Mouse (Mus musculus) monocyte, adult 5-6 weeks (primary cell): ENCODE measurements around the gene Fsd1l. TPM values are rescaled to one million over a fixed set of nuclear protein-coding genes. Genes with fewer than 3 reads are reported as not detected.
"Not testable (repeated sequence)": the region's sequence is repeated elsewhere in the genome, so short reads cannot be mapped to it uniquely, and the experiment has no call there.

Source experiments
- ATAC-seq: fragments of 153-309, 156-312 bp; replicated peaks from 2 replicates; pipeline ENCODE4 v1.8.0; 2017; ENCODE audit warnings: mild to moderate bottlenecking; ENCODE audit not compliant: low TSS enrichment, insufficient number of reproducible peaks, severe bottlenecking, poor library complexity, low FRiP score
- total RNA-seq: library from RNA; stranded (forward); fragments of 200-1000, 200-491, 200-594 nt; gene quantifications from 3 replicates; pipeline ENCODE4 v1.2.3, GENCODE M21; 2017

Fsd1l gene
- total RNA-seq, 1 experiment from 2014 or later = 0.19 TPM

DNA sequence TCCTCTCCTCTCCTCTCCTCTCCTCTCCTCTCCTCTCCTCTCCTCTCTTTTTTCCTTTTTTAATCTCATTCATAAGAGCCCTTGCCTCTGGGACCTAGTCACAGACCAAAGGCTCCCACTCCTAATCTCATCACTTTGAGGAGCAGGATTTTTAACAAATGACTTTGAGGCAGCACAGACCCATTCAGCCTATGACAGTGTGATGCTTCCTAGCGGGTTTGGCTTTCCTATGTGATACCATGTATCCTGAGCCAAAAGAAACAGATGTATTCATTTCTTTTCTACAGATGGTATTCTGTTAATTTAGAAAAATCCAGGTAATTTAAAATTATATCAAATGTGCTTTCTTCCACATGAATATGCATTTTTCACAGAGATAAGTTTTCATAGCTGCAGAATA, 7.6 kb upstream of the Fsd1l start:
- ATAC-seq = no peak

DNA sequence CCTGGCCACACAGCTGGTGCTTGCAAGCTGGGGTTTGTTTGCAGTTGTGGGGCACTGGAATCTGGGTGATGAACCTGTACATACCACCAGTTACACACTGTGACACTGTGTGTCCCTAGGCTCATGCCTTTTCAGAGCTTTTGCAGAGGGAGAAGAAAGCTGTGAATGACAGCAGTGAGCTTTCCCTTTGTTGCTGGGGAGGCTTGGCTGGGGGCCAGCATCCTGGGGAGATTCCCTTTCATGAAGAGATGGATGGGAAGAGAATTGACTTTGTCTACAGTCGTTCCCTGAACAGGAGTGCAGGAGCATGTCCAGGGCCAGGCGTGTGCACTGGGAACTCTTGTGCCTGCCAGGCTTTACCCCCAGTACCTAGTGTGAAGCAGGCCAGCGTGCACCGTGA, 6.5 kb upstream of the Fsd1l start:
- no peak for ATAC-seq

DNA sequence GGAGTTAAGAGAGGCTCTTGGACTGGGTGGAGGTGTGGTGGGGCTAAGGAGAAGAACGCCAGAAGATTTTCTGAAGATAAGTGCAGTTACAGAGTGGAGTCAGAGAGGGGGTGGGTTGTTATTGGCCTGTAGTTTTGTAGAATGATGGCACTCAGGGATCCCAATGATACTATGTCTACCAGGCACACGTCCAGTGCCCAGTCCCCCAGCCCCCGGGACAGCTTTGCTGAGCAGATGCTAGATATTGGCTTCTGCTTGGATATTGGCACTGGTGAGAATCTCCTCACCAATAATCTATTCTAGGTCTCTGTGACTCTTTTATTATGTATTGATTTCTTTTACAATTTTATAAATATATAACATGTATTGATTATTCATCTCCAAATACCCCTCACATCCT, 6.0 kb upstream of the Fsd1l start:
- no peak for ATAC-seq

GRCm38 (mm10) chr4:53628924-53629323, 2.3 kb upstream of the Fsd1l start:
- no peak for ATAC-seq

DNA sequence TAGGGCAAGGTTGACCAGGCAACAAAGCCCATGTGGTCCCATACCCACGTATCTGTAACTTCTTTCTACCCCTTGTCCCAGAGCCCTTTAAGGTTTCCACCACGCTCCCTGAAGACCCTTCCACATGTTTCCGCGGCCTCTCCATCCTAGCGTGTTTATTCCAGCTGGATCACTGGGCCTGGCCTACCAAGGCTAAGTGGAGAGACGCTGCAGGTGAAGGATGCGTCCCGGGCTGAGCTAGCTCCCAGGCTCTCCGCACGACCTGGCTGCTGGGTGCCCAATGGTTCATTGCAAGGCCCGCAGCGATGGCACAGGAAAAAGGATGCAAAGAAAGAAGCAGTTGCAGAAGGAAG, 332 bp upstream of the Fsd1l start:
- no peak for ATAC-seq

DNA sequence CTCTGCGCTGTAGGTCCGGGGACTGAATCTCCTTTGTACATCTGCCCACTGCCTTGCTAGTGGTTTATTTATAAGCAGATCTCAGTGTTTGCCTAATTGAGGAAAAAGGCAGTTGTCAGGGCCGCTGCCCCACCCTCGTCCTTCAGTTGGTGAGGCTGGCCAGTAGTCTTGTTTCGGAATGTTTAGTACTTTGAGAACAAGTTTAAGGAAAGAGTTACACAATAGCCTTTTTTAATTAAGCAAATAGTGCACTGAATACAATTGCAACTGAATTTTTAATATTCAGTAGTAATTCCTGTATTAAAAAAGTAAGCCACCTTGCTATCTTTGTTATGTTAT, 709 bp downstream of the Fsd1l start:
- ATAC-seq = no peak

GRCm38 (mm10) chr4:53635336-53635735, 4.1 kb downstream of the Fsd1l start:
- ATAC-seq = no peak

- no peak for ATAC-seq
These were observed 6.1 kb downstream of the Fsd1l start for GRCm38 (mm10) chr4:53637269-53637909.

DNA sequence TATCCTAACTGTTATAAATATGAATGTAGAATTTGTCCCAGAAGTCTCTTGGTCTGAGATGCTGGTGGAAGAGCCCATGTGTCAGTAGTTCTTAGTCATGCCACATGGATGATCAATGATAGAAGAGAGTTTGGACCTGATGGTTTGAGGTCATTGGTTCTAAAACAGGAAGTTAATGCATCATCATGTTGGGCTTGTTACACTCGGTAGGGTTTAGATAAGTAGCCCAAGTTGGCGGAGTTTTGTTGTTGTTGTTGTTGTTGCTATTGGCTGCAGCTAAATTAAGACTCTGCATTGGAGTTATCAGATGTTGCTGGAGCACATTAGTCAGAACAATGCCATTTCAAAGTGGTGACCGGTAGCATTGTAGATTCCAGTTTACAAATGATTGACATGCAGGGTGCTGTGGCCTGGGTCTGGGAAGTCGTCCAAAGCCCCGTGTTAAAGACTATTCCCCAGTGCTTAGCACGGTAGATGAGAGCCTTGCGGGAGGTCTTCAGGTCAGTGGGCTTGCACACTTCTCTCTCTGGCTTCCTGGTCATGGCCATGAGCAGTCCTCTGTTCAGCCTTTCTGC, 7.4 kb downstream of the Fsd1l start:
- no peak for ATAC-seq

- no peak for ATAC-seq
These were observed 26.8 kb downstream of the Fsd1l start for GRCm38 (mm10) chr4:53658029-53658428.

DNA sequence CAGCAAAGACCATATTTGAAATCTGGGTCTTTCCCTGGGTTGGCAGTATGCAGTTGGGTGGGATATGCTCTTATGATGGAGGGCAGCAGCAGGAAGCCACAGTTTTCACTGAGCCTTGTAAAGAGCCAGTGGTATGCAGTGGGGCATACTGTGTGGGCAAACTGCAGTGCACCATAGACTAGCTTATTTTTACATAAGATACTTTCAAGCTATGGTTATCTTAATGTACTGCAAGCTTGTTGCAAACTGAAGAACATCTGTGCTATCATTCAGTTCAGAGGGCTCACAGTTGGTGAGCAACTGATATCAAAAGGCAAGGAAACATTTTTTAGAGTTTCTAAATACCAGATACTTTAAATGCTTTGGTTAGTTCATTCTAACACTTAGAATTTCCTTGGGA, 29.4 kb downstream of the Fsd1l start:
- no peak for ATAC-seq

DNA sequence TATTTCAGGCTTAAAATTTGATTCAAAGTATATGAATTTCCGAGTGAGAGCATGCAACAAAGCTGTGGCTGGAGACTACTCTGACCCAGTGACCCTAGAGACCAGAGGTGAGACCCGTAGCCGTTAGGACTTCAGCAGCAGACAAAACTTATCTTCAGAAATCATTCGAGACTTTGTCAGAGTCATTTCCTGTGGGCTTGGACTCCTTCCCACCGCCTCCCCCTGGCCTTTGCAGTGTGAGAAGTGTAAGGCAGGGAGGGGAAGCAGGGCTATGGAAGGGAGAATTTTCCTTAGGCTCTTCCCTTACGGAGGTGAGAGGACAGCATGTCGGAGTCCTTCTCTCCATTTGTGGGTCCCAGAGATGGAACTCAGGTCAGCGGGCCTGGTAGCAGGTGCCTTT, 50.8 kb downstream of the Fsd1l start:
- ATAC-seq = no peak

DNA sequence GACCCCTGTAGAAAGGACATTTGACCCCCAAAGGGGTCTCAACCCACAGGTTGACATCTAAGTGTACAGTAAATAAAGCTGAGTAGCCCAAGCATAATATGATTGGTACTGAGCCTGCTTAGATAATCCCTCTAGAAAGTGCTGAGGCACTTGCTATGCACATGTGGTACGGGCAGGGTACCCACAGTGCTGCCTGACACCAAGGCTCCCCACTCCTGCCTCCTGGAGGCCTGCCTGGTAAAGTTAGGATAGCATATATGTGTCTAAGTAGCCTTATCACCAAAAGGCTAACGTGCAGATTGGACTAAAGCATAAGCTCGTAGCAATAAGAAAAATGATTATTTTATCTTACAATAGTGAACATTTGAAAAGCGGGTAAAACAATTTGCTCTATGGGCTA, 57.7 kb downstream of the Fsd1l start:
- ATAC-seq = no peak

DNA sequence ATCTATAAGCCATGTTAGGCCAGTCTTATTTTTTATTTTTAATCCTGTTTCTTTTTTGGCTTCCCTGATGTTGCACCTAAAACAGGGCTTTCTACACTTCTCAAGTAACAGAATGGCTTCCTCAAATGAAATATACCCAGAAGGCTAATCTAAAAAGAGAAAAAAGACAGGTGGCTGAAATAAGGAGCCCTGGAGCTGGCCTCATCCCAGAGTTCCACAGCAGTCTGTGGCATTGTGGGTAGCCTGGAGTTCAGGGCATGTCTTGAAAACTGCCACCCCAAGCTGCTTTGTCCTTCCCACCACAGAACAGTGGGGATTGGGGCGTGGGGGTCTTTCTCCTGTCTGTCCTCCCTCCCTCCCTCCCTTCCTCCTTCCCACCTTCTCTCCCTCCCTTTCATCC, 60.1 kb downstream of the Fsd1l start:
- ATAC-seq = no peak

GRCm38 (mm10) chr4:53709166-53709565, 77.9 kb downstream of the Fsd1l start:
- not testable (repeated sequence) for ATAC-seq

DNA sequence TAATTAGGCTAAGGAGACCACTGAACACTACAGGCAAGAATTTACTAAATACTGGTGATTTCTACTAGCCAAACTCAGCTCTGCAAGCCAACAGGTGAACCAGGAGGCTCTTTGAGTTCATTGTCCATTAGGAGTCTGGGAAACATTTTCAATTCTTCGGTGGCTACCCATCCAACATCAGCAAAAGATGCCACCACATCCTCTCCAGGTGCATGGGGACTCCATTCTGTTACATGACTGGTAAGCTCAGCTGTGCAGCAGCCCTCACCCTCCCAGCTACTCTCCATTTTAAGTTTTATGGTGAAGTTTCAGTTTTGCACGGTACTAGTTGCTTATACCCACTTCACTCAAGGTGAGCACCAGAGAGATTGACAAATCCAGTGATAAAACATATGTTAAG, 78.8 kb downstream of the Fsd1l start:
- ATAC-seq = no peak

DNA sequence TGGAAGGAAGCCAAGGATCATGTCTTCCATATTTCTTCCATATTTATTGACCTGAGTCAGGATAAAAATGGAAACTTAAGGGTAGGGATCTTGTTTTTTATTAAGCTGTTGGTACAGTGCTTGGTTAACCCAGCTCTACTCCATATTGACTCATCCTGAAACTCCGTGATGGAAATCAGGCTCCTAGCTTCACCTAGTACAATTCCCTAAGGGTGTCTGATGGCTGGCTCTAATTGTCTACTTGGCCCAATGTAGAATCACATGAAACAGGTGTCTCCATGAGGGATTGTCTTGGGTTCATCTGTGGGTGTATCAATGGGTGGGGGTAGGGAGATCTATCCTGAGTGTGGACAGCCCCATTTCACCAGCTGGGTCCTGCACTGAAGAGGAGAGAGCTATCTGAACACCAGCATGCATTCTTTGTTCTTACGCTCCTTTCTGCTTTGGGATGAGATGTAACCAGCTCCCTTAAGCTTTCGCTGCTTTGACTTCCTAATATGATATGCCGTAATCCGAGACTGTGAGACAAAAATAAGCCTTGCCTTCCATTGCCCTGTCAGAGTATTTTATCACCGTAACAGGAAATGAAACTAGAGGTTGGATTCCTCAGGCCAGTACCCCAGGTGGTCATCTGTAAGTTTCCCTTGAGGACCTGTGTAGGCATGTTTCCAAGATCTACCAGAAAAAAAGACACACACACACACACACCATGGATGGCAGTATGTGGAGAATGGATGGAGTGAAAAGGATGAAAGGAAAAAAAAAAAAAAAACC, 79.5 kb downstream of the Fsd1l start:
- ATAC-seq = no peak

GRCm38 (mm10) chr4:53713704-53714050, 82.4 kb downstream of the Fsd1l start, which contains the start of gene Fktn:
Gene Fktn, plus strand, starts transcription at chr4:53713998.
- ATAC-seq = peak; percentile 16

DNA sequence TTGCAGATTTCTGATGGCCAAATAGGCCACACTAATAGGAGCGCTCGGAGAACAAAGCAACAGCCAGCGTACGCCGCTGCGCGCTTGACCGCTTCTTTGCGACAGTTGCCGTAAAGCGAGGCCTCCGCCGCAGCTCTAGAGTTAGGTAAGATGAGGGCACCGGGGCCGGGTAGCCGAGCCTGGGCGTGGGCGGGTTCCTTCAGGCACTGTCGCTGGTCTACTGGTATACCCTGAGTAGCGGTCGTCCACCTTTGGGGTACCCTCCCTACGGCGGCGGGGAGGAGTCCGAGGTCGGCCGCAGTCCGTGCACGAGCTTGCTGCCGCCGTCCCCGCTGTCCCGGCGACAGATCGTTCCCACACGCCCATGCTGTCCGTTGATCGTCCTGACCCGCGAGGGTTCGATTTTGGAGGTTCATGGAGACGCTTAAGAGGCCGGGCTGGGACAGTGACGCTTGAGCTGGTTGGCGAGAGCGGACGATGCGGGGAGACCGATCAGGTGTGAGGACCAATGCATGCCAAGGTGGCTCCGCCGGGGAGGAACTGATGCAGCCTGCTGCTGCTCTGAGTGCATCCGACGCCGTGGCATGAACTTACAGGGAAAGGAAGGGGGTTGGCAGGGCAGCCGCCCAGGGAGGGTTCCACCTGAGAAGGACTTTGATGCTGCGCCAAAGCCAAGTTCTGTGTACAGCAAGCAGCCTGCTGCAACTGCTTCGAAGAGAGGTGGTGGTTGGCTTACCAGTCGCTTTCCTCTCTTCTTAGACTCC, 83.0 kb downstream of the Fsd1l start:
- peak; percentile 95 for ATAC-seq

- ATAC-seq = no peak; the same call in 1 of the 2 replicates
These were observed 84.7 kb downstream of the Fsd1l start for GRCm38 (mm10) chr4:53715977-53716376.
